In the genomic region with DNA sequence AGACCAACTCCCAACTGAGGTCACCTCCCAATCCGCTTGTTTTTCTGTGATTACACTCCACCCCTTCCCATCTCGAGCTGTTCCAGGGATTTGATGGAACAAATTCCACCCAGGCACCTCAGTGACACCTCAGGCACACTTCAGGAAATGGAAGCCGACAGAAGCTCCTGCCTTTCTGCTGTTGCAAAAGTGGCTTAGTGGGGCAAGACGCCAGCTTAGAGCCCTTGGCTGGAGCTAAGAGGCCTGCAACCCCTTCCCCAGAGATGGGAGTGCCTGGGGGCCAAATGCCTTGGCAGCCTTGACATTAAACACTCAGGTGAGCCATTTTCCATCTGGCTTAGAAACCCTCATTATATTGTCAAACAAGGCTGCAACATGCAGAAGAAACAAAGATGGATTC, we compare ENCODE assay signal across 17 mouse cellular contexts. TPM values are rescaled to one million over a fixed set of nuclear protein-coding genes. Genes with fewer than 3 reads are reported as not detected.
A peak's percentile ranks its signal among the peaks of the same experiment; 100 is the strongest.
DNase-seq lines count a peak whose midpoint lies in the region; ATAC-seq and TF ChIP-seq lines count a peak whose summit lies in the region.
"Had no signal": no experiment of that assay in that cellular context is flagged by ENCODE, and none has a peak within 500 bp of the region (broad histone marks: within the 10 kb centered on the region; RNA-seq: fewer than 3 reads in every experiment).

No protein-coding gene starts in this region.

- no peak overlapping the region for H3K9ac ChIP-seq in lung, postnatal 0 days (replicated peaks; ENCODE audit: low read depth)
- no peak overlapping the region for H3K9ac ChIP-seq in embryonic facial prominence, embryonic 12.5 days
- H3K9ac ChIP-seq in embryonic facial prominence, embryonic 14.5 days (ENCODE audit: low read depth, low read length), result no peak overlapping the region
- H3K9ac ChIP-seq: forebrain, embryonic 15.5 days; hindbrain, embryonic 13.5 days had no signal

- no peaks in the 10 kb centered on the region for H3K27me3 ChIP-seq in lung, postnatal 0 days (replicated peaks; ENCODE audit: insufficient read depth, low read length)
- no peaks in the 10 kb centered on the region for H3K27me3 ChIP-seq in embryonic facial prominence, embryonic 12.5 days
- H3K27me3 ChIP-seq in embryonic facial prominence, embryonic 14.5 days (replicated peaks; ENCODE audit: control insufficient read depth, insufficient read depth, low read length), result no peaks in the 10 kb centered on the region
- H3K27me3 ChIP-seq in midbrain, embryonic 10.5 days (ENCODE audit: low read depth, poor library complexity, severe bottlenecking), result no peaks in the 10 kb centered on the region
- H3K27me3 ChIP-seq: forebrain, embryonic 15.5 days; hindbrain, embryonic 13.5 days had no signal

- TF ChIP-seq EP300 in lung, postnatal 0 days (IDR thresholded peaks at IDR 0.05), result no peak

- H3K36me3 ChIP-seq in lung, postnatal 0 days (ENCODE audit: insufficient read depth, low read length), result no peaks in the 10 kb centered on the region
- no peaks in the 10 kb centered on the region for H3K36me3 ChIP-seq in embryonic facial prominence, embryonic 12.5 days
- H3K36me3 ChIP-seq in embryonic facial prominence, embryonic 14.5 days (ENCODE audit: control insufficient read depth, insufficient read depth, low read length), result no peaks in the 10 kb centered on the region
- no peaks in the 10 kb centered on the region for H3K36me3 ChIP-seq in midbrain, embryonic 10.5 days
- H3K36me3 ChIP-seq: forebrain, embryonic 15.5 days; heart, embryonic 10.5 days; hindbrain, embryonic 13.5 days had no signal

- no peak overlapping the region for H3K27ac ChIP-seq in lung, postnatal 0 days (ENCODE audit: low read length)
- peak overlapping the region; percentile 32; the same call in 1 of the 2 replicates for H3K27ac ChIP-seq in embryonic facial prominence, embryonic 12.5 days
- peak overlapping the region; percentile 41; the same call in 1 of the 2 replicates for H3K27ac ChIP-seq in embryonic facial prominence, embryonic 14.5 days (replicated peaks; ENCODE audit: low read depth, low read length)
- H3K27ac ChIP-seq in midbrain, embryonic 10.5 days (replicated peaks), result no peak overlapping the region; the same call in 1 of the 2 replicates
- H3K27ac ChIP-seq: forebrain, embryonic 15.5 days; heart, embryonic 10.5 days; hindbrain, embryonic 13.5 days had no signal

- DNase-seq in lung, postnatal 0 days (ENCODE audit: low spot score), result no peak
- DNase-seq in lung, postnatal 25 days (ENCODE audit: low spot score), result no peak
- peak; percentile 42 for DNase-seq in embryonic facial prominence, embryonic 14.5 days (ENCODE audit: low spot score)
- DNase-seq in midbrain, embryonic 10.5 days (ENCODE audit: low spot score), result no peak
- DNase-seq: adrenal gland, adult 2 months; adrenal gland, postnatal 25 days; cerebellum, adult 18-20 months; cerebellum, adult 9-11 months; embryo, embryonic 11 days; heart, adult 18-20 months; heart, postnatal 10 days; heart, postnatal 4 days had no signal

- 0 out of 2 replicates have a peak, but pooled peaks have one; percentile 28 for ATAC-seq in lung, postnatal 0 days
- no peak for ATAC-seq in embryonic facial prominence, embryonic 12.5 days (ENCODE audit: insufficient number of reproducible peaks, insufficient read depth, low FRiP score, low TSS enrichment)
- ATAC-seq in embryonic facial prominence, embryonic 14.5 days (ENCODE audit: low read depth), result no peak
- no peak for ATAC-seq in inflammation-experienced regulatory T-cells, adult 6 months
- ATAC-seq: forebrain, embryonic 15.5 days had no signal

- WGBS in lung, postnatal 0 days, result 35% methylated on average over 4 of the region's 4 CpGs
- 44% methylated on average over 4 of the region's 4 CpGs for WGBS in embryonic facial prominence, embryonic 12.5 days
- WGBS in embryonic facial prominence, embryonic 14.5 days, result 30% methylated on average over 4 of the region's 4 CpGs
- WGBS in midbrain, embryonic 10.5 days, result 60% methylated on average over 4 of the region's 4 CpGs

- no peaks in the 10 kb centered on the region for H3K9me3 ChIP-seq in lung, postnatal 0 days (ENCODE audit: low read length)
- H3K9me3 ChIP-seq in embryonic facial prominence, embryonic 12.5 days, result no peaks in the 10 kb centered on the region
- H3K9me3 ChIP-seq in embryonic facial prominence, embryonic 14.5 days (ENCODE audit: control insufficient read depth, low read length), result no peaks in the 10 kb centered on the region
- H3K9me3 ChIP-seq in midbrain, embryonic 10.5 days (replicated peaks), result no peaks in the 10 kb centered on the region
- H3K9me3 ChIP-seq: forebrain, embryonic 15.5 days; heart, embryonic 10.5 days; hindbrain, embryonic 13.5 days had no signal

- no peak overlapping the region for H3K4me3 ChIP-seq in lung, postnatal 0 days (ENCODE audit: low read depth, low read length)
- no peak overlapping the region for H3K4me3 ChIP-seq in embryonic facial prominence, embryonic 12.5 days
- H3K4me3 ChIP-seq in embryonic facial prominence, embryonic 14.5 days (ENCODE audit: low read depth, low read length), result no peak overlapping the region
- H3K4me3 ChIP-seq in midbrain, embryonic 10.5 days, result no peak overlapping the region
- H3K4me3 ChIP-seq: forebrain, embryonic 15.5 days; heart, embryonic 10.5 days; hindbrain, embryonic 13.5 days had no signal

- H3K4me2 ChIP-seq in lung, postnatal 0 days (replicated peaks; ENCODE audit: low read depth, low read length), result no peak overlapping the region
- H3K4me2 ChIP-seq in embryonic facial prominence, embryonic 12.5 days (replicated peaks), result no peak overlapping the region
- H3K4me2 ChIP-seq in embryonic facial prominence, embryonic 14.5 days (ENCODE audit: low read depth, low read length), result no peak overlapping the region
- H3K4me2 ChIP-seq: forebrain, embryonic 15.5 days; hindbrain, embryonic 13.5 days had no signal

- no peak for TF ChIP-seq CTCF in lung, postnatal 0 days (IDR thresholded peaks at IDR 0.05)

- peaks cover 4% of the 10 kb centered on the region; the same call in 1 of the 2 replicates for H3K4me1 ChIP-seq in lung, postnatal 0 days (ENCODE audit: insufficient read depth, low read depth, low read length)
- H3K4me1 ChIP-seq in embryonic facial prominence, embryonic 12.5 days, result peaks cover 23% of the 10 kb centered on the region
- H3K4me1 ChIP-seq in embryonic facial prominence, embryonic 14.5 days (ENCODE audit: control insufficient read depth, insufficient read depth, low read length), result peaks cover 24% of the 10 kb centered on the region
- H3K4me1 ChIP-seq in midbrain, embryonic 10.5 days, result no peaks in the 10 kb centered on the region
- H3K4me1 ChIP-seq: forebrain, embryonic 15.5 days; hindbrain, embryonic 13.5 days had no signal

RNA-seq across cellular contexts. Expression of a gene that starts 29.0 kb away (rescaled TPM):
- 21.1 and 21.4 TPM in 2 replicates for polyA plus RNA-seq in lung, postnatal 0 days (2015; fragmentation: Nextera tagmentation; extraction: Ambion mirVana)
- 39.2 and 40.9 TPM in 2 replicates for polyA plus RNA-seq in embryonic facial prominence, embryonic 12.5 days (2016; fragmentation: Nextera tagmentation; extraction: Ambion mirVana)
- polyA plus RNA-seq in embryonic facial prominence, embryonic 14.5 days (2014; fragmentation: Nextera tagmentation; extraction: Ambion mirVana), result 18.8 and 22.9 TPM in 2 replicates
- polyA plus RNA-seq in midbrain, embryonic 10.5 days (2016; fragmentation: Nextera tagmentation; extraction: Ambion mirVana), result 13.9 and 17.6 TPM in 2 replicates
- 100 to 1,000 TPM; 101 to 137 (median 110) TPM for polyA plus RNA-seq in inflammation-experienced regulatory T-cells, adult 6 months (2017; shearing (Covaris generic))

Comparison
In these comparisons a context has a peak if more than half of its experiments do, and no peak if none do; other contexts are left out.
1. H3K27ac ChIP-seq: peak in embryonic facial prominence, embryonic 12.5 days (single experiment) and embryonic facial prominence, embryonic 14.5 days (single experiment); none in lung, postnatal 0 days (single experiment) and midbrain, embryonic 10.5 days (single experiment).